Mouse (Mus musculus) kidney, embryonic 16.5 days (tissue): ENCODE data around the gene Tescl. TPM values are rescaled to one million over a fixed set of nuclear protein-coding genes. Genes with fewer than 3 reads are reported as not detected.

Experiments used
- ATAC-seq: fragments of 200-750 bp; cut with Nextera tagmentation; 2 replicates; pipeline ENCODE4 v1.8.0; 2017; ENCODE audit warnings: moderate TSS enrichment; ENCODE audit not compliant: low FRiP score, low TSS enrichment
- H3K27ac ChIP-seq: fragments of 300-500 bp; sonication (generic); 2 replicates; pipeline ENCODE4 v1.5.1; 2014; ENCODE audit warnings: low read length
- H3K27me3 ChIP-seq: fragments of 300-500 bp; sonication (generic); 2 replicates; pipeline ENCODE4 v1.6.1; 2014; ENCODE audit warnings: low read length, control low read depth, mixed read lengths; ENCODE audit not compliant: insufficient read depth
- H3K36me3 ChIP-seq: fragments of 300-500 bp; sonication (generic); 2 replicates; pipeline ENCODE4 v1.6.1; 2014; ENCODE audit warnings: low read length, control low read depth, mixed read lengths; ENCODE audit not compliant: insufficient read depth
- H3K4me1 ChIP-seq: fragments of 300-500 bp; sonication (generic); 2 replicates; pipeline ENCODE4 v1.6.1; 2014; ENCODE audit warnings: low read length, control low read depth, mixed read lengths; ENCODE audit not compliant: insufficient read depth
- H3K4me2 ChIP-seq: fragments of 300-500 bp; sonication (generic); replicated peaks from 2 replicates; pipeline ENCODE4 v1.6.1; 2014; ENCODE audit warnings: low read depth, low read length
- H3K4me3 ChIP-seq: fragments of 300-500 bp; sonication (generic); 2 replicates; pipeline ENCODE4 v1.5.1; 2014; ENCODE audit warnings: mild to moderate bottlenecking, low read length
- H3K9ac ChIP-seq: fragments of 300-500 bp; sonication (generic); replicated peaks from 2 replicates; pipeline ENCODE4 v1.6.1; 2014; ENCODE audit warnings: low read length
- H3K9me3 ChIP-seq: fragments of 300-500 bp; sonication (generic); 2 replicates; pipeline ENCODE4 v1.6.1; 2016; ENCODE audit warnings: low read length, control low read depth
- WGBS: fragments of 180-500 bp; shearing (Covaris S2); extraction: QIAGEN DNeasy Blood & Tissue Kit; methylation state at CpG from one replicate; pipeline ENCODE4 v1.1.7; 2014; 5-methylcytosine and 5-hydroxymethylcytosine counted together
- microRNA-seq: library from miRNA; unstranded; fragments of <30 nt; microRNA quantifications from one replicate; pipeline ENCODE4, GENCODE M21; 2016
- polyA plus RNA-seq: library from polyadenylated mRNA; unstranded; fragments of >200 nt; fragmentation: Nextera tagmentation; extraction: Ambion mirVana; gene quantifications from 2 replicates; pipeline ENCODE4 v1.2.1, GENCODE M21; 2015

The Tescl gene
- polyA plus RNA-seq, 1 experiment from 2014 or later: 0.19 TPM

- peaks cover 6% of the 10 kb centered on the region for H3K4me1 ChIP-seq
- H3K4me3 ChIP-seq: no peak overlapping the region
- no peaks in the 10 kb centered on the region for H3K27me3 ChIP-seq
- peaks cover 7% of the 10 kb centered on the region; the same call in 1 of the 2 replicates for H3K9me3 ChIP-seq
- H3K27ac ChIP-seq: no peak overlapping the region
- H3K36me3 ChIP-seq: peaks cover 83% of the 10 kb centered on the region
- no peak overlapping the region for H3K4me2 ChIP-seq
- 87% methylated on average over 12 of the region's 12 CpGs for WGBS
- ATAC-seq: no peak
- H3K9ac ChIP-seq: no peak overlapping the region
Observed at GRCm38 (mm10) chr7:24293061-24293851, 40.5 kb downstream of the Tescl start.

DNA sequence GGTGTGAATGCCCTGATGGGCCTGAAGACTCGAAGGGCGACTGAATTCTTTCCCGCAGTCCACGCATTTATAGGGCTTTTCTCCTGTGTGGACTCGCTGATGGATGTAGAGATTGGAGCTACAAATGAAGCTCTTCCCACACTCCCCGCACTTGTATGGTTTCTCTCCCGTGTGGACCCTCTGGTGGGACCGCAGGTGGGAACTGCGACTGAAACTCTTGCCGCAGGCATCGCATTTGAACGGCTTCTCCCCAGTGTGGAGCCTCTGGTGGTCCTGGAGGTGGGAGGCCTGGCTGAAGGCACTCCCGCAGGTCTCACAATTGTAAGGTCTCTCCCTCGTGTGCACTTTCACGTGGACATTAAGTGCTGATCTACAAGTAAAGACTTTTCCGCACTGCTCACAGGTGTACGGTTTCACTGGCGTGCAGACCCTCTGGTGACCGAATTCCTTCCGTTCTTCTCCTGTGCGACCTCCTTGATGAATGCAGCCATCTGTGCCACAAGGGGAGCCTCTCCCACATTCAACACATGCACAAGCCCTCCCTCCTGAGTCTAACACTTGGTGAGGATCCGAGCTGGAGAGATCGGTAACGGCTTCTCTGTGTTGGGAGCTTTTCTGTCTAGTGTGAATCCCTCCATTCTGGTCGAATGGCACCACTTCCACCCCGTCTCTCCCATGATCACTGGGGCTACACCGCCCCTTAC lies 42.2 kb downstream of the Tescl start:
- 93% methylated on average over 27 of the region's 27 CpGs for WGBS
- Histone ChIP-seq H3K9ac (no peak overlapping the region), H3K27me3 (no peaks in the 10 kb centered on the region), H3K4me2 (no peak overlapping the region), H3K4me3 (no peak overlapping the region), H3K9me3 (peaks cover 7% of the 10 kb centered on the region; the same call in 1 of the 2 replicates), H3K36me3 (peaks cover 79% of the 10 kb centered on the region), H3K27ac (no peak overlapping the region), H3K4me1 (no peaks in the 10 kb centered on the region)
- no peak for ATAC-seq

- Histone ChIP-seq H3K4me1 (no peaks in the 10 kb centered on the region), H3K27ac (no peak overlapping the region), H3K9ac (no peak overlapping the region), H3K27me3 (no peaks in the 10 kb centered on the region), H3K4me3 (no peak overlapping the region), H3K36me3 (peaks cover 66% of the 10 kb centered on the region), H3K4me2 (no peak overlapping the region), H3K9me3 (peaks cover 7% of the 10 kb centered on the region; the same call in 1 of the 2 replicates)
- ATAC-seq: no peak
- WGBS: 95% methylated on average over 4 of the region's 4 CpGs
Observed at GRCm38 (mm10) chr7:24290106-24290693, 43.5 kb downstream of the Tescl start.

- WGBS: 94% methylated on average over 6 of the region's 6 CpGs
- peaks cover 49% of the 10 kb centered on the region for H3K36me3 ChIP-seq
- no peak overlapping the region for H3K9ac ChIP-seq
- no peak overlapping the region for H3K4me2 ChIP-seq
- no peaks in the 10 kb centered on the region for H3K27me3 ChIP-seq
- no peak for ATAC-seq
- H3K9me3 ChIP-seq: peaks cover 7% of the 10 kb centered on the region; the same call in 1 of the 2 replicates
- no peaks in the 10 kb centered on the region for H3K4me1 ChIP-seq
- H3K27ac ChIP-seq: no peak overlapping the region
- no peak overlapping the region for H3K4me3 ChIP-seq
Observed at GRCm38 (mm10) chr7:24288512-24288911, 45.2 kb downstream of the Tescl start.

DNA sequence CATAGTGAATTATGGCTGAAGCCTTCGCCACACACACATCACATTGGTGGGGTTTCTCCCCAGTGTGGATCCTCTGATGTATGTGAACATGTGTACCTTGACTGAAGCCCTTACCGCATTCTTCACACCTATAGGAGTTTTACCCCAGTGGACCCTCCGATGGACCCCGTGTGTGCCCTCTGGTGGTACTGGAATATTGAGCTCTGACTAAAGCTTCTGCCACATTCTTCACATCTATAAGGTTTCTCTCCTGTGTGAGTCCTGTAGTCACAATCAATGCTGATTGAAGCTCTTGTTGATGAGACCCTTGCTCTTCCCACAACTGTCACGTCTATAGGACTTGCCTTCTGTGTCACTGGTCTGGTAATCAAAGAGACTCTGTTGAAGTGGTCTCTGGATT lies 46.1 kb downstream of the Tescl start:
- Histone ChIP-seq H3K36me3 (peaks cover 41% of the 10 kb centered on the region), H3K9me3 (peaks cover 7% of the 10 kb centered on the region; the same call in 1 of the 2 replicates), H3K9ac (no peak overlapping the region), H3K27ac (no peak overlapping the region), H3K27me3 (no peaks in the 10 kb centered on the region), H3K4me3 (no peak overlapping the region), H3K4me1 (no peaks in the 10 kb centered on the region), H3K4me2 (no peak overlapping the region)
- WGBS: 87% methylated on average over 5 of the region's 5 CpGs
- no peak for ATAC-seq

GRCm38 (mm10) chr7:24286916-24287315 lies 46.8 kb downstream of the Tescl start:
- WGBS: 94% methylated on average over 4 of the region's 4 CpGs
- H3K36me3 ChIP-seq: peaks cover 33% of the 10 kb centered on the region
- ATAC-seq: no peak
- H3K4me2 ChIP-seq: no peak overlapping the region
- H3K9me3 ChIP-seq: peaks cover 3% of the 10 kb centered on the region; the same call in 1 of the 2 replicates
- no peaks in the 10 kb centered on the region for H3K27me3 ChIP-seq
- H3K4me1 ChIP-seq: no peaks in the 10 kb centered on the region
- no peak overlapping the region for H3K9ac ChIP-seq
- H3K27ac ChIP-seq: no peak overlapping the region
- no peak overlapping the region for H3K4me3 ChIP-seq

- ATAC-seq: no peak
- Histone ChIP-seq H3K9ac (no peak overlapping the region), H3K4me2 (no peak overlapping the region), H3K9me3 (no peaks in the 10 kb centered on the region; the same call in 1 of the 2 replicates), H3K36me3 (peaks cover 25% of the 10 kb centered on the region), H3K4me1 (no peaks in the 10 kb centered on the region), H3K27ac (no peak overlapping the region), H3K4me3 (no peak overlapping the region), H3K27me3 (no peaks in the 10 kb centered on the region)
- 54% methylated on average over 4 of the region's 4 CpGs for WGBS
Observed at GRCm38 (mm10) chr7:24286090-24286489, 47.6 kb downstream of the Tescl start.

Small RNA genes lying within 50 kb of the gene (microRNA-seq; reads per million reads assigned to microRNA genes)
- gene Gm27592: not detected

Other genes with a start within 250 kb of the Tescl start
- 6.3 and 8.4 TPM in 2 replicates for gene Zfp112, start 221.6 kb downstream of the Tescl start, polyA plus RNA-seq
- 19.0 and 19.3 TPM in 2 replicates for gene Zfp235, start 199.8 kb downstream of the Tescl start, polyA plus RNA-seq
- 6.1 and 6.9 TPM in 2 replicates for gene Zfp114, start 158.9 kb downstream of the Tescl start, polyA plus RNA-seq
- gene Zfp111, start 122.5 kb downstream of the Tescl start, polyA plus RNA-seq: 11.8 and 13.1 TPM in 2 replicates
- 6.3 and 6.9 TPM in 2 replicates for gene Zfp109, start 96.4 kb downstream of the Tescl start, polyA plus RNA-seq
- gene Zfp108, start 79.1 kb downstream of the Tescl start, polyA plus RNA-seq: 4.4 and 4.9 TPM in 2 replicates
- 12.1 and 14.1 TPM in 2 replicates for gene Zfp93, start 63.5 kb downstream of the Tescl start, polyA plus RNA-seq
- gene Zfp61, start 32.7 kb downstream of the Tescl start, polyA plus RNA-seq: 43.5 and 44.0 TPM in 2 replicates
- gene Zfp94, start 17.3 kb downstream of the Tescl start, polyA plus RNA-seq: 12.8 and 13.9 TPM in 2 replicates
- gene Lypd5, start 15.3 kb upstream of the Tescl start, polyA plus RNA-seq: not detected in 2 replicates
- 4.4 and 4.9 TPM in 2 replicates for gene Kcnn4, start 36.3 kb upstream of the Tescl start, polyA plus RNA-seq
- 28.3 and 31.9 TPM in 2 replicates for gene Smg9, start 65.7 kb upstream of the Tescl start, polyA plus RNA-seq
- not detected in 2 replicates for gene Irgc1, start 118.4 kb upstream of the Tescl start, polyA plus RNA-seq
- 16.3 and 18.5 TPM in 2 replicates for gene Plaur, start 128.5 kb upstream of the Tescl start, polyA plus RNA-seq
- 4.3 and 6.6 TPM in 2 replicates for gene Cadm4, start 148.1 kb upstream of the Tescl start, polyA plus RNA-seq
- 60.5 and 67.6 TPM in 2 replicates for gene Zfp428, start 173.1 kb upstream of the Tescl start, polyA plus RNA-seq
- 0.42 and 0.80 TPM in 2 replicates for gene AC161166.1, start 178.5 kb upstream of the Tescl start, polyA plus RNA-seq
- 7.2 and 7.8 TPM in 2 replicates for gene Irgq, start 196.8 kb upstream of the Tescl start, polyA plus RNA-seq
- 0.64 and 1.0 TPM in 2 replicates for gene Pinlyp, start 212.2 kb upstream of the Tescl start, polyA plus RNA-seq
- 159 and 164 TPM in 2 replicates for gene Xrcc1, start 212.4 kb upstream of the Tescl start, polyA plus RNA-seq